Mouse (Mus musculus): ENCODE data around the gene Tnfrsf22.
A peak's percentile ranks its signal among the peaks of the same experiment; 100 is the strongest.
"Not testable (repeated sequence)": the region's sequence is repeated elsewhere in the genome, so short reads cannot be mapped to it uniquely, and the experiment has no call there.

The Tnfrsf22 gene

DNA sequence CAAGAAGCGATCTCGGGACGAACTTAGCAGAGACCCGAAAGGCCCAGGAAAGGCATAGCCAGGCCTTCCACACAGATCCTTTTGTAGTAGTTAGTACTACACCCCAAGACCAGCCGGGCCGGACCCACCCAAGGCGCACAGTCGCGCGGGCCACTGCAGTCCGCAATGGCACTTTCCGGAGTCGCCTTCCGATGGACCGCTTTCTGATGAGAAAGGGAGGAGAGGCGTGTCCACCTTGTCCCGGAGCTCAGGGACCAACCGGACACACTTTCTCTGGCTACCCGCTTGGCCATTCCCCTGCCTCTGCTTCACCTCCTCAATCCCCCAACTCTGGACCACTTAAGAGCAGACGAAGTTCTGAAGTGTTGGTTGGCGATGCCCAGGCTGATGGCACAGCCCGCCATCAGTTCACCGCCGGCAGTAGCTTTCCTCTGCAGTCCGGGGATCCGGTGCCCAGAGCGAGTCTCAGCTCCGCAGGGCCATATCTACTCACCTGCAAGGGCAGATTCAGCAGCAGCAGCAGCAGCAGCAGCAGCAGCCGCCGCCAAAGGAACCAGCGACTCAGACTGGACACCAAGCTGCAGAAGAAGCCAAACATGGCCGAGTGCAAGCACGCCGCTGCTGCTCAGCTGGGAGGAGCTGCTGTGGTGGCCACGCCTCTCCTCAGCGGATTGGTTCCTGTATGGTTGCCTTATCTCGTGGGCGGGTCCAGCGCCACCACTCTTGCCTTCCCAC, at the start of gene Tnfrsf22:
Gene Tnfrsf22 (minus strand): TSS at position 628 of the 735 bp plus-strand sequence.
- peak; percentile 80 for DNase-seq

DNA sequence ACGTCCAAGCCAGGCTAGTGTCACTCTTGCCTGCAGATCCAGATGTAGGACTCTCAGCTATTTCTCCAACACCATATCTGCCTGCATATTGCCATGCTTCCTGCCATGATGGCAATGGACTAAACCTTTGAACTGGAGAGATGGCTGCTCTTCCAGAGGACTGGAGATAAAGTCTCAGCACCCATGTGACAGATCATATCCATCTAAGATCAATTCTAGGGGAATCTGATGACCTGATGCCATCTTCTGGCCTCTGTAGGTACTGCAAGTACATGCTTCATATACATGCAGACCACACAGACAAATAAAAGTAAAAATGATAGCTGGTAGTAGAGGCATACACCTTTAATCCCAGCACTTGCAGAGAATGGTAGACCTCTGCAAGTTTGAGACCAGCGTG, 46.7 kb upstream of the Tnfrsf22 start:
- DNase-seq: peak; percentile 61

DNA sequence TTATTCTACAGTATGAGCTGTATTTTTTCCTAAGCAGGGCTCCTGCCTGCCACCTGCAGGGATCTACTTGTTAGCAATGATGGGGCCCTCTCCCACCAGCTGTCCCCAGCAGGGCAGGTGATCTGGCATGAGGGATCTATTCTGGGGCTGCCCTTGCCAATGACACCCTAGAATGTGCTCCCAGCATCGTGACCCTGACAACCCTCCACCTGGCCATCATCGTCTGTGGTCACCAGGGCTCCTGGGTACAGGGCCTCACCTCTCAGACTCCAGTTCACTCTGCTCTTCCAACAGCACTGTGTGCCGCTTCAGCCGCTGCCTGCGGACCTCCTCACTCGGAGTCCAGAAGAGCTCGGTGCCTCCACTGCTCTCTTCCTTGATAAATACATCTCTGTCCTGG, 45.1 kb upstream of the Tnfrsf22 start:
- no peak for DNase-seq

DNA sequence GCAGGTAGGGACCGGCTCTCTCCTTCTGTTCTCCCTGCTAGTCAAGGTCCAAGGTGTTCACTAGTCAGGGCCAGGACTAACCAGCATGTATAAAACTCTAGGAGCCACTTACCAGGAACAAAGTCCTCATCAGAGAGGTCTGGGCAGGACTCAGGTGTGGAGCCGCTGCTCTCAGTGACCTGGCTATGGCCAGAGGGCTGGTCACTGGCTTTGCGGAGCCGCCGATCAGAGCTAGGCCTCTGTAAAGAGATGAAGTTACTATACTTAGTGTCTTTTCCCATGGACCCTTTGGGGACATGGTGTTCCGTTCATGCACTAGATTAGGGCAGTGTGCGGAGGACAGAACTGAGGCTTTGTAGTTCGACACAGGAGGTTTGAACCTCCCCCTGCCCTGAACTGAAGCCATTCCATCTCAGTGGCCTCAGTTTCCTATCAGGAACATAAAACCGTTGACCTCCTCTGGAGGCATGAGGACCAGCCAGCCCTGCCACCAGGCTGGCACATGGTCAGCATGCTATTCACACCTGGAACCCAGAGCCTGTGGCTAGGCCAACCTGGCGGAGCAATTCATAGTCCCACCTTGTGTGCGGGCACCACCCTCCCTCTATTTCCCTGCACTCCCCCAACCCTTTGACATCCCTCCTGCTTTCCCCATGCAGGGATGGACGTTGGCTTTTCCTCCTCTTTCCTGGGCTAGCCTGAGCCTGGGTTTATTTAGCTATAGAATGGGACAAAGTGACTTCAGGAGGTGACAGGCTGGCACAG, 43.5 kb upstream of the Tnfrsf22 start:
- DNase-seq: no peak

DNA sequence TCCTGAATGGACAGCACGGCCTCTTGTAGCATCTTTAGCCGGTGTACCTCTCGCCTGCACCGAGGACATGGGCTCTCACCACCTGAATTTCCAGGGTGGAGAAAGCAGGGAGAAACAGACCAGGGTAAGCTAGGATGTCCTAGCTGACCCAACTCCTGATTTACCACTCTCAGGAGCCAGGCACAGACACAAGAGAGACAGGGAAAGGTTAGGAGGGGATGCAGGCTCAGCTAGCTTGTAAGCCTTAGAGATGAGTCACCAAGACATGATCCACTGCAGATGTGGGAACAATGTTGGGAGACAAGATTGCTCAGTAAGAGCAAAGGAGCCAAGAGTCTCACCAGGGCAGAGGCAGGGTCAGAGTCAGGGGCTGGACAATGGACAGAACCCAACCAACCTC, 42.4 kb upstream of the Tnfrsf22 start:
- no peak for DNase-seq

DNA sequence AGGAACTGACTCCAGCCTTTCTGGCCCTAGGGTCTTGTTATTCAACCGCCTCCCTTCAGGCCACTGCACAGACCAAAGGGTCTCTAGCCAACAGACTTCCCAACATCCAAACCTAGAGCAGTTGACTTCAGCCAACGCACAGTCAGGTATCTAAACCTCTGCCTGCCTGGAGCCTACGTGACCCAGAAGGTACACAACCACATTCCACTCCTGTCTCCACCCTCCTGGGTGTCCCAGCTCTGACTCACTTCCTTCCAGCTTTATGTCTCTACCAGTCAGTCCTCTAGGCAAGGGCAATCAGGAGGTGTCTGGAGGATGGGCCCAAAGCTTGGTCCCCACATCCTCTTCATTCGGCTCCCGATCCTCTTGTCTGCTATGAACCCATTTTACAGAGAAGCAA, 41.7 kb upstream of the Tnfrsf22 start:
- no peak for DNase-seq

DNA sequence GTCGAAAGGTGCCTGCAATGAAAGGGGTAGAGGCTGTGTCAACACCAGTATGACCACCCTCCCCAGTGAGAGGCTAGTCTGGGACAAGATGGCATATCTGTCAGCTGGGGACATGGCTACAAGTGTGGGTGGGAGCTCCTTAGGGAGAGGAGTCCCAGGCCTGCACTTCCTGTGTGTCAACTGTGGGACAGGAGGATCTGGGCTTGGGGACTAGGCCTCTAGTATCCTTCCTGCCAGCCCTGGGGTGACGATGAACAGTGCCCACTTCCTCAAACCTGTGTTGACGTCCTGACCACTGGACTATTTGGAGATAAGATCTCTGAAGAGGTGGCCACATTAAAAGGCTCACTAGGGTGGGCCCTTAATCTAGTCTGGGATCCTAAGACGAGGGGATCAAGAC, 40.5 kb upstream of the Tnfrsf22 start:
- no peak for DNase-seq

DNA sequence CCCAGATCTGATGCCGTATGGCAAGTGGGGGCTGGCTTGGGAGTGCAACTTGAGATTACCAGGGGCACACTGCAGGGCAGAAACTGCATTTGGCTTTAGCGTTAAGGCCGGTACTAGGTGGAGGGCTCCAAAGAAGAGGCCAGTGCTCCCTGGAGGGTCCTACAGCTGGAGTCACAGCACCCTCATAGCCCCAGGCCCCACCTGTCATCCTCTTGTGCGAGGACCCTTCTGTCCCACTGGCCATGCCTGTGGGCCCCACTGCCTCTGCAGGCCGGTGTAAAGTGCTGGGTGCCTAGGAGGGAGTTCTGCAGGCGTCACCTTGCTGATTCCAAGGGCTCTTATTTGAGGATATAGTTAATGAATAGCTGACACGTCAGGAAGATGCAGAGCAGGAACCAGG, 40.0 kb upstream of the Tnfrsf22 start:
- DNase-seq: no peak

DNA sequence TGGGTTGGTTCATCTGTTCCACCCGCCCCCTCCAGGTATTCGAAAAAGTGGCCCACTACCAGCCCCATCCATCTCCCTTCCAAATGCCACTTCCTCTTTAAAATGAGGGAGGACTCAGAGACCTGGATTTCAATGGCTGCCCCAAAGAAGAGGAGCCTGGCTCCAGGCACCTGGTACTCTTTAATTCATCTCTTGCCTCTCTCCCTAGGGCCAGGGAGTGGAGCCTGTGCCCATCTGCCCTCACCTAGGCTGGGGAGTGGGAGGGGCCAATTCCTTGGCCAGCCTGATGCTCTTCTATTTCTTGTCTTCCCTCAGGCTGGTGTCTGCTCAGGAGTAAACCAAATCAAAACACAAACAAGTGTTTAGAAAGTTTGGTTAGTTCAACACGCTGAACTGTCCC, 37.2 kb upstream of the Tnfrsf22 start:
- not testable (repeated sequence) for DNase-seq

DNA sequence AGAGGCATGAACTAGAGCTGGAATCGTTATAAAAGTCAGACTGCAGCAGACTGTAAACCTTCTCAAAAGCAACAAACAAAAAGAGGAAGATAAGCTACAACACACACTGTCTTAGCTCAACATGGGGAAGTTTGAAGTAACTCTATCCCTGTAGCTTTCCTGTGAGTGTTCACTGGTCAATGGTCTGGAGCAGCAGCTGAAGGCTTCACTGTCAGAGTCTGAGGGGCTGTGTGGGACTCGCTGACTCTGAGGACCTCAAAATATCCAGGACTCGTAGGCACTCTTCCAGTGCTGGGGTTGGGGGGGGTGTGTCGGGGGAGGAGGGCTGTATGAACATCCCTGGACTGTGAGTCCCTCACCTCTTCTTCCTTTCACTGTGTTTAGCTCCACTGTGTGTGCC, 36.7 kb upstream of the Tnfrsf22 start:
- not testable (repeated sequence) for DNase-seq

DNA sequence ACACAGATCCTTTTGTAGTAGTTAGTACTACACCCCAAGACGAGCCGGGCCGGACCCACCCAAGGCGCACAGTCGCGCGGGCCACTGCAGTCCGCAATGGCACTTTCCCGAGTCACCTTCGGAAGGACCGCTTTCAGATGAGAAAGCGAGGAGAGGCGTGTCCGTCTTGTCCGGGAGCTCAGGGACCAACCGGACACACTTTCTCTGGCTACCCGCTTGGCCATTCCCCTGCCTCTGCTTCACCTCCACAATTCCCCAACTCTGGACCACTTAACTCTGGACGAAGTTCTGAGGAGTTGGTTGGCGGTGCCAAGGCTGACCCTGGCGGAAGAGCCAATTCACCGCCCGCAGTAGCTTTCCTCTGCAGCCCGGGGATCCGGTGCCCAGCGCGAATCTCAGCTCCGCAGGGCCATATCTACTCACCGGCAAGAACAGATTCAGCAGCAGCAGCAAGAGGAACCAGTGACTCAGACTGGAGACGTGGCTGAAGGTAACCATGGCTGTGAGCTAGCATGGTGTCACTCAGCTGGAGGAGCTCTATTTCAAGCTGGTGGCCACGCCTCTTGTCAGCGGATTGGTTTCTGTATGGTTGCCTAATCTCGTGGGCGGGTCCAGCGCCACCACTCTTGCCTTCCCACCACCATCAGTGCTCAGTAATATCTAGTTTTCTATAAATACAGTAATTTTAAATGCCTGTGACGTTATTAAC, 36.1 kb upstream of the Tnfrsf22 start, which contains the start of gene Tnfrsf23:
Gene Tnfrsf23 (minus strand): TSS at position 514 of the 709 bp plus-strand sequence.
- peak; percentile 74 for DNase-seq

DNA sequence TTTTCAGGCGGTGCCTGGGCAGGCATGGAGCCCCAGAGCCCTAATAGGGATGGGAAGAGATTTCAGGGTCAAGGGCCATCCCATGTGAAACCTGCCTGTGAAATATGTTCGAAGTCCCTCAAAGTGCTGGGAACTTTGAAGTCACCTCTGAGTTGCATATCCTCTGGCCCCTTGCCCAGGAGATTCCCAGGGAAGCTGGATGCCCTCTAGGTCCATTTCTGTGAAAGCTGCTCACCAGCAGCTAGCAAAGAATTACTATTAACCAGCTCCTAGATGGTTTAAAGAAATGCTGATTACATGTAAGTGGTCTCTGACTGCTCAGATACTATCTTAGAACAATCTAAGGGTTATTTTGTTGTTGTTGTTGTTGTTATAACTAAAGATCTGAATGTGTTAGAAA, 35.1 kb upstream of the Tnfrsf22 start:
- peak; percentile 27 for DNase-seq

DNA sequence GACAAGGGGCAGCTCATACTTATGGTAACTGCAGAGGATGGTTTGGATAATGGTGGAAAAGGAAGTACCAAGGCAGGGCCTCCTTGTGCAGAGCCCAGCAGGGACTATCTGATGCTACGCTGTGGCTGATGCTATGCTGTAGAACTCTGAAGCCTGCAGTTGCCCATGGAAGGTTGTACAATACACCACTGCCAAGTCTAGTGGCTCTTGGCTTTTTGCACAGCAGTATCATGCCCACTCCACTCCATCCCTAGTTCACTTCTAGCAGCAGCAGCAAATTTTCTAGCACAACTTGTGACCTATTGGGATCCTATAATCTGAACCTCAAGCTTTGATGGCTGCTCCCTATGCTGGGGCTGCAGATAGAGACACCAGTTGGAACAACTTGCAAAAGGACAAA, 32.1 kb upstream of the Tnfrsf22 start:
- DNase-seq: no peak

DNA sequence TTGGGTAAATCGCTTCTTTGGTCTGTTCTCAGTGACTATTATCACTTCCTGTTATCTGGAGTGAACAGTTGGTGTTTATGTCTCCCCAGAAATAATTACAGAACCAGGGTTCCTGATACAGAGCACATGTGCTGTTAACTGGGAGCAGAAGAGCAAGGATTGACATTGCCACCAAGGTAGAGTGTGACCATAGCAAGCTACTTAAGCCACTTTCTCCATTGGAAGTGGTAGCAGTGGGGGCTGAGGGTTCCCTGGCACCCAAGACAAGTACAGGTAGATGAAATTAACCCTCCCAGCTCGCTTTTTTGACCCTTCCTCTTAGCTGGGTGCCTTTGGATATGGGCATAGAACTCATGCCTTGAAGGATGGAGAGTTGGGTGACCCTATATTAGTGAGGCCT, 31.4 kb upstream of the Tnfrsf22 start:
- not testable (repeated sequence) for DNase-seq

DNA sequence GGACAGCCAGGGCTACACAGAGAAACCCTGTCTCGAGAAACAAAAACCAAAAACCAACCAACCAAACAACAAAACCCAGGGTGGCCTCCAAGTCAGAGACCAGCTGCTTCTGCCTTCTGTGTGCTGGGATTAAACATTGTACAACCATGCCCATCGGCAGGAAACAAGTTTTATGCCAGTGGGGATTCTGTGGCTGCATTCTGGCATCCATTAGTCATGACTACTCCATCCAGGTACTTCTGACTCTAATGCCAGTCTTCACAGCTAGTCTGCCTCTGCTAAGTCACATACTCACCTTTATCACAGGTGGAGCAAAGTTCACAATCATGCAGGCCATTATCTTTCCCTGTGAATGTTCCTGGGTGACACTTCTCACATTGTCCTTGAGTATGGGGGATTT, 30.2 kb upstream of the Tnfrsf22 start:
- DNase-seq: not testable (repeated sequence)

DNA sequence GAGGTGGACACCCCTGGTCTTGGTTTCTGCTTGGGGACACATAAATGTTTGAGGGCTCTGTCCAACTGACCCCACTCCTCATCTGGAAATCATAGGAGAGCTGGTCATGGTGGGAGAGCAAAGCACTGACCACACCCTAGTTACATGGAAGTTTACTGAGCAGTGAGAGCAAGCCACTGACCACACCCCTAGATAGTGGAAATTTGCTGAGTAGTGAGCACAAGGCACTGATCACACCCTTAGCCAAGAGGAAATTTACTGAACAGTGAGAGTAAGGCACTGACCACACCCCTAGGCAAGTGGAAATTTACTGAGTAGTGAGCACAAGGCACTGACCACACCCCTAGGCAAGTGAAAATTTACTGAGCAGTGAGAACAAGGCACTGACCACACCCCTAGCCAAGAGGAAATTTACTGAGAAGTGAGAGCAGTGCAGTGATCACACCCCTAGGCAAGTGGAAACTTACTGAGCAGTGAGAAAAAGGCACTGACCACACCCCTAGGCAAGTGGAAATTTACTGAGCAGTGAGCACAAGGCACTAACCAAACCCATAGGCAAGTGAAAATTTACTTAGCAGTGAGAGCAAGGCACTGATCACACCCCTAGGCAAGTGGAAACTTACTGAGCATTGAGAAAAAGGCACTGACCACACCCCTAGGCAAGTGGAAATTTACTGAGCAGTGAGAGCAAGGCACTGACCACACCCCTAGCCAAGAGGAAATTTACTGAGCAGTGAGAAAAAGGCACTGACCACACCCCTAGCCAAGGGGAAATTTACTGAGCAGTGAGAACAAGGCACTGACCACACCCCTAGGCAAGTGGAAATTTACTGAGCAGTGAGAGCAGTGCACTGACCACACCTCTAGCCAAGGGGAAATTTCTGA, 17.2 kb upstream of the Tnfrsf22 start:
- no peak for DNase-seq

DNA sequence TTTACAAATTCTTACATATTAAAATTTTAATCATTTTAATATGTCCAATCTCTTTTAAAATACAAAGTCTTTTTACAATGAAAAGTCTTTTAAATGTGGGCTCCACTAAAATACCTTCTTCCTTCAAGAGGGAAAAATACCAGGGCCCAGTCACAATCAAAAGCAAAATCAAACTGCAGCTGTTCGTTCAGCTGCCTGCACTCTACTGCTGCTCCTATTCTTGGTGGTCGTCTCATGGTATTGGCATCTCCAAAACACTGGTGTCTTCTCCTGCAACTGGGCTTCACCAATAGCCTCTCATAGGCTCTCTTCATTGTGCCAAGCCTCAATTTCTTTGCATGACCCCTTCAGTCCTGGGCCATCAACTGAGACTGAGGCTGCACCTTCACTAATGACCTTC, 14.0 kb upstream of the Tnfrsf22 start:
- no peak for DNase-seq

DNA sequence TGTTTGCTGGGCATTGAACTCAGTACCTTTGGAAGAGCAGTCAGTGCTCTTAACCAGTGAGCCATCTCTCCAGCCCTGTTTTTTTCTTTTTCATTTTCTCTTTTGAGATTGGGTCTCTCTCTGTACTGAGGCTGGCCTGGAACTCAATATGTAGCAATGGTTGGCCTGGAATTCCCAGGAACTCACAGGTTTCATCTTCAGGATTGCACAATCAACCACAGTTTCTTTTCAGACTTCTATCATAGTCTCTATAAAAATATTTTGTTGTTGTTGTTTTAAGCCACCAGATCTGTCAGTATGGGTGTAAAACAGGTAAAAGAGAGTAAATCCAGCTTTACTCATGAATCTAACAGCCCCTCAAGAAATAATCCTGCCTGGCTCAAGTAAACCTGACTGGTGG, 11.3 kb upstream of the Tnfrsf22 start:
- no peak for DNase-seq

DNA sequence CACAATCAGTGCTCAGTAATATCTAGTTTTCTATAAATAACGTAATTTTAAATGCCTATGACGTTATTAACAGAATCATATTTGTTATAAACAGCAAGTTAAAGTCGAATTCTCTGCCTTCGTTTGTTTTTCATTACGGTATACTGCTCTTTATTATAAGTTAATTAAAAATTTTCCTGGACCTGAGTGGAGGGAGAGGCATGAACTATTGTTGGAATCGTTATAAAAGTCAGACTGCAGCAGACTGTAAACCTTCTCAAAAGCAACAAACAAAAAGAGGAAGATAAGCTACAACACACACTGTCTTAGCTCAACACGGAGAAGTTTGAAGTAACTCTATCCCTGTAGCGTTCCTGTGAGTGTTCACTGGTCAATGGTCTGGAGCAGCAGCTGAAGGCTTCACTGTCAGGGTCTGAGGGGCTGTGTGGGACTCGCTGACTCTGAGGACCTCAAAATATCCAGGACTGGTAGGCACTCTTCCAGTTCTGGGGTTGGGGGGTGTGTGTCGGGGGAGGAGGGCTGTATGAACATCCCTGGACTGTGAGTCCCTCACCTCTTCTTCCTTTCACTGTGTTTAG, 397 bp upstream of the Tnfrsf22 start:
- DNase-seq: not testable (repeated sequence)

DNA sequence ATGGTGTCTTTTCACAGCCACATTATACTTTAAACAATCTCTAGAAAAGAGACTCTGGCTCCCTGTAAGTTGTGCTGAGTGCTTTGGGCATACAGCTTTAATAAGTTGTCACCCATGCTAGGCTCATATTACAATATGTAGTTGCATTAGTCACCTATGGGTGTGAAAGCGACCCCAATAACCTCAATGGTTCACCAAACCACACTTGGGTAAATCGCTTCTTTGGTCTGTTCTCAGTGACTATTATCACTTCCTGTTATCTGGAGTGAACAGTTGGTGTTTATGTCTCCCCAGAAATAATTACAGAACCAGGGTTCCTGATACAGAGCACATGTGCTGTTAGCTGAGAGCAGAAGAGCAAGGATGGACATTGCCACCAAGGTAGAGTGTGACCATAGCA, 5.5 kb downstream of the Tnfrsf22 start:
- not testable (repeated sequence) for DNase-seq

DNA sequence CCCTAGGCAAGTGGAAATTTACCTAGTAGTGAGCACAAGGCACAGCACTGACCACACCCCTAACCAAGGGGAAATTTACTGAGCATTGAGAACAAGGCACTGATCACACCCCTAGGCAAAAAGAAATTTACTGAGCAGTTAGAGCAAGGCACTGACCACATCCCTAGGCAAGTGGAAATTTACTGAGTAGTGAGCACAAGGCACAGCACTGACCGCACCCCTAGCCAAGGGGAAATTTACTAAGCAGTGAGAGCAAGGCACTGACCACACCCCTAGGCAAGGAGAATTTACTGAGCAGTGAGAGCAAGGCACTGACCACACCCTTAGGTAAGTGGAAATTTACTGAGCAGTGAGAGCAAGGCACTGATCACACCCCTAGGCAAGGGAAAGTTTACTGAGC, 12.8 kb downstream of the Tnfrsf22 start:
- DNase-seq: no peak

DNA sequence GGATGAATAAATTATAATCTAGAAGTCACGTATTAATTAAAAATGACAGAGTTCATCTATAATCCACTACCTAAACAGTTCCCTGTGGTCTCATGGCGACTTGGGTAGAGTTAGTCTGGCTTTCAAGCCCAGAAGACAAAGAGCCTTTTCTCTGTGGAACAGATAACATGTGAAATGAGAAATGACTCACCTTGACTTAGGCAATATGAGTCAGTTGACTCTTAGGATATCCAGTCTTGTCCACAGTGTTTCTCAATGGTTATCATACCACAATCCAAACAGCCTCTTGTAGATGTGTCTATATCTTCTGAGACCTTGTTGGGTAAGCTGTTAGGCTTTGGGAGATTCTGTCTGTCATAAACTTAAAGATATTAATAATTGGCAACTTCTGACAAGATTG, 18.0 kb downstream of the Tnfrsf22 start:
- no peak for DNase-seq

Data from kidney, adult 9 months (tissue).